Mouse (Mus musculus) G1E-ER4 (cell line): ENCODE data around the gene Smpdl3a. TPM values are rescaled to one million over a fixed set of nuclear protein-coding genes. Genes with fewer than 3 reads are reported as not detected.

Experiments
- GATA1 ChIP-seq: IDR thresholded peaks from one replicate; pipeline ENCODE4 v1.8.0; 2012; ENCODE audit warnings: low read length, inconsistent platforms
- polyA plus RNA-seq: library from polyadenylated mRNA; stranded (reverse); fragments of >175 nt; gene quantifications from 2 replicates; pipeline ENCODE4 v1.2.3, GENCODE M21; 2012

Smpdl3a gene
- polyA plus RNA-seq = not detected in 2 replicates

- no peak for TF ChIP-seq GATA1
Measured at GRCm38 (mm10) chr10:57794018-57794417, at the start of gene Smpdl3a. TSS of gene Smpdl3a (plus strand) at chr10:57794335.

GRCm38 (mm10) chr10:57745452-57745851 is 48.7 kb upstream of the Smpdl3a start:
- TF ChIP-seq GATA1 = no peak

- no peak for TF ChIP-seq GATA1
Measured at GRCm38 (mm10) chr10:57747127-57747526, 47.0 kb upstream of the Smpdl3a start.

DNA sequence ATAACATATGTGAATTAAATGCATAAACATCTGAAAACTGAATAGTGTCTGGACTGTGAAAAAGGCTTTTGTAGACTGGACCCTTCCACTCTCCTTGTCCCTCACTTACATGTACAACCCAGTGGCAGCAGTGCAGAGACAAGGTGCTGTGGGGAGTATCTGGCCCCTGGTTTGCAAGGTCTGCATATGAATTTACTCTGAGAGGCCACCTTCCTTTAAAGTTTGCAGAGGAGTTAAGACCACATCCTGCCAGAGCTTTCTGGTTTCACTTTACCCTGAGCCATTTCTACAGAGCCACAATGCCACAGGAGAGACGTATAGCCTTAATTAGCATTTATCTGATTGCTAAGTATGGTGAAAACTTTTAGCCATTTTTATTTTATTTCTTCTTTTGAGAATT is 40.8 kb upstream of the Smpdl3a start:
- TF ChIP-seq GATA1 = no peak

DNA sequence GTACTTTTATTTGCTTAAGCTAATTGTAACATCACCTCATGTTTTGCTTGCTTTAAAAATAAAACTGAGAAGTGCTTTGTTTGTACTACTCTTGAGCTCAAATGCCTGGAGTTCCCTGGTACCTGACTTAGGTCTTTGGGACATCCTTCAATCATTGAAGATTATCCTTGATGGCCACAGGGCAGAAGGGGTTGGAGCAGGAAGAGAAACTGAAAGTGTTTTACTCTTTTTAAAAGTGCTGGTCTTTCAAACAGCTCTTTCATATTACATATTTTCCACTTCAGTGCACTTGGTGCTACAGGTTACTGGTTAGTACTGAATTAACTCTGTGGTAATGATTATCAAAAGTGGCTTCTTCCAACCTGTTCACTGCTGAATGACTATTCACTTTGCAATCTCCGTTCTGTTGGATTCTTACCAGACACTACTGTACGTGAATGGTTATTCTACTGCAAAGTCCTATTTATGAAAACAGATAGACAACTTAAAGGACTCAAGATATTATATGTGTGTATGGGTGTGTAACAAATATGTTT is 38.9 kb upstream of the Smpdl3a start:
- no peak for TF ChIP-seq GATA1

- no peak for TF ChIP-seq GATA1
Measured at GRCm38 (mm10) chr10:57758999-57759398, 35.1 kb upstream of the Smpdl3a start.

- TF ChIP-seq GATA1 = no peak
Measured at GRCm38 (mm10) chr10:57760694-57761093, 33.4 kb upstream of the Smpdl3a start.

DNA sequence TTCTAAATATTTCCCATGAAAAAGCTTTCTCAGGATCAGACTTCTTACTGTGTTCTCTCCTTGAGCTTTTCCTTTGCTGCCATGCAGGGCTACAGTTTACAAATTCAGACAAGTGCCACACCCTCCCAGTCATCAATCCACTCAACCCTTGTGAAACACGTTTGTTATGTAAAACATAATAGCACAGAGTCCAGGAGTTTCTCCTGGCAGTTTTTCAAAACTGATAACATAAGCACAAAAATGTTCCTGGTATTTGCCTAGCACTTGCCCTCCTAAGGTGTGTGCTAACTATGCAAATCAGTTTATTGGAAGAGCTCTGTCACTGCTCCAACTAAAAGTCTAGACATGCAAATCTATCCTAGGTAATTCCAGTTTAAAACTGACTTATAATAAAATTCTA is 31.1 kb upstream of the Smpdl3a start:
- TF ChIP-seq GATA1 = no peak

DNA sequence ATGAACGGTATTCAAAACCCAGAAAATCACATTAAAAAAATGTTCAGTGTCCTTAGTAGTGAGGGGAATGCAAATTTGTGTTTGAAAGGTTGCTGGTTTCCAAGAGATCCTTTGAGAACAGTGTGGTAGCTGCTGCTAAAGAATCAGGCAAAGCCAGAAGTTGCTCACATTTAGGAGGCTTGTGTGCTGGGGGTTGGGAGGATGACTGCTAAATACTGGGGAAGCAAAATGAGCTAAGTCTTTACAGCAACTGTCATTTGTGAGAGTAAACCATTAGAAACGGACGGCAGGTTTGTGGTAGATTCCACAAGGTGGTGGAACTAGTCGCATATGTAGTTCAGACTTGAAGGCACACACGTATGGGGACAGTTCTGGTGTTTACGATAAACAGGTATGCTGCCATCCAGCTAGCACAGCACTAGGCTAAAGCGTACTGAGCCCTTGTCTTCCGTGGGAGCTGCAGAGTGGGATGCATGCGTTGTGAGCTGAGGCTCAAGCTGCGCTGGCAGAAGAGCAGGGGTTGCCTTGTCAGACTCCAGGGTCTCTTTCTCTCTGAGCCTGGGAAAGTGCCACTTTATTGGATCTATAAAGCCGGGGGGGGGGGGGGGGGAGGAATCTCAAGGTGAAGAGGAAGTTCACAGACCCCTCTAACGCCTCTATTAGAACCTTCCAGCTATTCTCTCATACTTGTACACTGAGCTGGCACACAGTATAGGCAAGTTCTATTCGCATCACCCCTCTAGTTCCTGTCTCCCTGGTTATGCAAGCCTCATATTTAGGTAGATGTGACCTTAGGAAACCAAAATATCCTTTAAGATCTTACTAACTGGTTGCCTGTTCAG is 10.6 kb upstream of the Smpdl3a start:
- no peak for TF ChIP-seq GATA1

DNA sequence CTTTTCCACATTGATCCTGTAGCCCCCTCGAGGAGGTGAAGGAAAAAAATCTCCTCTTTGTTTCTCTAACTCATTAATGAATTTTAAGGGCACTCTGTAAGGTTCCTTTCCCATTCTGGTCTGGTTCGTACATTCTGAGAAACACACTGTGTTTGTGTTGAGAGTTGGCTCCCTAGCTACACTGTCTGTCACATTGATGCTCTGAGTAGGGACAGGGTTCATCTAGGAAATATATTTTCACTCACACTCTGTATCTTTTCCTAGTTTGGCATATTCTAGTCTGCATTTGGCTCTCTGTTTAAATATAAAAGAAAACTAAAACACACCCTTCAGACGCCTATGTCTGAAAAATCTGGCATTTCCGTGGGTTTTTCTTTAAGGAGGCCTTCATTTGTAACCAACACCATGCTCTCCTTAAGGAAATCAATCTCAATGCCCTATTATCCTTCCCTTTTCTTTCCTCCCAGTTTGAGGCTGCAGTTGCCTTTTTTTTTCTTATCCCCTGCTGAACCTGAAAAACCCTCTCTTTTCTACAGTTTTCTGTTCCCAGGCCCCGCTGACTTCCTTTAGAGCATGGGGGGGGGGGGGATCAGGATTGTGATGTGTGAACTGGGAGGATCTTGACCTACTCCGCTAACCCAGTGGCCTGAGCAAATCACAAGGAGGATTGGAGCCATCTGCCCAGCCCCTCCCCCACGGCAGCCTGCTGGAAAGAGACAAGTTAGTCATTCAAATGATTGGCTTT is 9.8 kb upstream of the Smpdl3a start:
- TF ChIP-seq GATA1 = no peak

DNA sequence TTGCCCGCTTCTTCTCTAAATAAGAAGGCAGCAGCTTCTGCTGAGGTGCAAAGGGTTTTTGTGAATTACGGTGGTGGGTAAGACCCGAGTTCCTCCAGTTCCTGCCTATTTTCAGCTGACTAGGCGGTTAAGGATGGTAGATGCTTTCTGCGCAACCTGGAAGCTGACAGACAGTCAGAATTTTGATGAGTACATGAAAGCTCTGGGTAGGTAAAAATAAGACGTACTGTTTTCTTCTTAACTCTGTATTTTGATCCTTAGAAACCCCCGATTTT is 9.3 kb upstream of the Smpdl3a start, which contains the start of gene Fabp7:
Gene Fabp7, plus strand, starts transcription at position 6 of the 275 bp plus-strand sequence.
- TF ChIP-seq GATA1 = no peak

DNA sequence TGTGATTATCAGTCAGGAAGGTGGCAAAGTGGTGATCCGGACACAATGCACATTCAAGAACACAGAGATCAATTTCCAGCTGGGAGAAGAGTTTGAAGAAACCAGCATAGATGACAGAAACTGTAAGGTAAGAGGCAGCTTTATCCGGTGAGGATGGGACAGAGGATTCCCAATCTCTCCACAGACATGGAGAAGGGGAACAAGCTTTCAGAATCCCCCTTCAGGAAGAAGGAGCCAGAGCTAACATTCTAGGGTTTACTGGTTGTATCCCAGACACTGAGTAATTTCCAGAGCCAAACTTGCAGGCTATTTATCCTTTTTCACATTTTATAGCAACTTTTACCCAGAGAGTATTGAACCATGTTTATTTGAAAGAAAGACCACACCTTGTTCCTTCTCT is 8.6 kb upstream of the Smpdl3a start:
- no peak for TF ChIP-seq GATA1

GRCm38 (mm10) chr10:57792957-57793356 is 1.2 kb upstream of the Smpdl3a start:
- no peak for TF ChIP-seq GATA1

DNA sequence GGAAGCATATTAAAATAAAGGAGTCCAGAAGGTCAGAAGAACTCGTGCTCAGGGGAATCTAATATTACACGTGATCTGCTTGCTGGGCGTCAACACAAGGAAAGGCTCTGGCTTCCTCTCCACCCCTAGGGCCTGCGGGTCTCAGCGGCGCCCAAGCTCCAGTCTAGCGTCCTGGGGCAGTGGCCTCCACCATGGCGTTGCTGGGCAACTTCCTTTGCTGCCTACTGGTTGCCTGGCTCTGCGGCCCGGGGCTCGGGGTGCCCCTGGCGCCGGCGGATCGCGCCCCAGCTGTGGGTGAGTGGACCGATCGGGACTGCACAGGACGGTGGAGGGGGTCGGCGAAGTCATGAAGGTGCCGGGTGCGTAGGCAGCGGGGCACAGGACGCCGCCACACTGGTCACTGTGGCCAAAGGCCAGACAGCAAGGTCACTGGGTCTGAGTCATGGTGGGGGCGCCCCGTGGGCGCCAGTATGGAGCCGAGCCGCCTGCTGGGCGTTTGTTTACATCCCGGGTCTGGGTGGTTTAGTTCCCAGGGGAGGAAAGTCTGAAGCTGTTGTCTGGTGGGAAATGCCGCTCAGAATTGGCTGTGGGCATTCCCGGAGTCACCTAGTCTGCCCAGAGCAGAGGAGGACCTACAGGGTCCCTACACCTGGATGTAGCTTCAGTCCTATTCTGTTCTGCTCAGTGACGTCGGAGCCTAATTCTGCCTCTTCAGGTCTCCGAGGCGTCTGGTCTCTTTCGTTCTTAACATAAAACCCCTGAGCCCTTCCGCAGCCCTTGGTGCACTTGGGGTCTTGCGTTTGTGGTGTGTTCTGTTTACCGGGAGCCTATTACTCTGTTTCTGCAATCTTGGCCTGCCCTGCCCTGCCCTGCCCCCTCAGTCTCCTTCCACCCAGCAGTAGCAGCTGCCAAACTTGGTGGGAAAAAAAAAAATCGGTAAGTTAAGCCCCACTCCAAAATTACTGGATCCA is 641 bp downstream of the Smpdl3a start:
- TF ChIP-seq GATA1 = no peak

- no peak for TF ChIP-seq GATA1
Measured at GRCm38 (mm10) chr10:57795542-57795941, 1.4 kb downstream of the Smpdl3a start.
